Mouse (Mus musculus) liver, embryonic 13.5 days (tissue): ENCODE measurements around the gene Sh3gl3. TPM values are rescaled to one million over a fixed set of nuclear protein-coding genes. Genes with fewer than 3 reads are reported as not detected.

Experiments
- ATAC-seq: fragments of 200-750 bp; cut with Nextera tagmentation; 2 replicates; pipeline ENCODE4 v1.8.0; 2017; ENCODE audit warnings: low read depth, mild to moderate bottlenecking, moderate number of reproducible peaks, moderate library complexity
- DNase-seq: peaks from one replicate; pipeline ENCODE4 v3.0.0; 2022
- H3K27ac ChIP-seq: fragments of 300-500 bp; sonication (generic); 2 replicates; pipeline ENCODE4 v1.5.1; 2015; ENCODE audit warnings: moderate library complexity, mild to moderate bottlenecking, inconsistent platforms
- H3K27me3 ChIP-seq: fragments of 300-500 bp; sonication (generic); 2 replicates; pipeline ENCODE4 v1.6.1; 2015; ENCODE audit warnings: mild to moderate bottlenecking, inconsistent platforms
- H3K36me3 ChIP-seq: fragments of 300-500 bp; sonication (generic); 2 replicates; pipeline ENCODE4 v1.6.1; 2015; ENCODE audit warnings: mild to moderate bottlenecking, inconsistent platforms
- H3K4me1 ChIP-seq: fragments of 300-500 bp; sonication (generic); replicated peaks from 2 replicates; pipeline ENCODE4 v1.6.1; 2015; ENCODE audit warnings: inconsistent platforms
- H3K4me2 ChIP-seq: fragments of 300-500 bp; sonication (generic); 2 replicates; pipeline ENCODE4 v1.6.1; 2015; ENCODE audit warnings: inconsistent platforms, mild to moderate bottlenecking, moderate library complexity
- H3K4me3 ChIP-seq: fragments of 300-500 bp; sonication (generic); replicated peaks from 2 replicates; pipeline ENCODE4 v1.5.1; 2015; ENCODE audit warnings: mild to moderate bottlenecking, inconsistent platforms
- H3K9ac ChIP-seq: fragments of 300-500 bp; sonication (generic); 2 replicates; pipeline ENCODE4 v1.6.1; 2015; ENCODE audit warnings: mild to moderate bottlenecking, inconsistent platforms
- H3K9me3 ChIP-seq: fragments of 300-500 bp; sonication (generic); replicated peaks from 2 replicates; pipeline ENCODE4 v1.6.1; 2016; ENCODE audit warnings: inconsistent platforms
- WGBS: fragments of 180-500 bp; shearing (Covaris S2); methylation state at CpG from one replicate; pipeline ENCODE4 v1.1.7; 2015; ENCODE audit not compliant: insufficient replicate concordance; 5-methylcytosine and 5-hydroxymethylcytosine counted together
- polyA plus RNA-seq: library from polyadenylated mRNA; unstranded; fragments of >200 nt; fragmentation: Nextera tagmentation; extraction: Ambion mirVana; gene quantifications from 2 replicates; pipeline ENCODE4 v1.2.1, GENCODE M21; 2015

Gene Sh3gl3
- 0.28 and 0.39 TPM in 2 replicates for polyA plus RNA-seq

GRCm38 (mm10) chr7:82173540-82173939 lies at the start of gene Sh3gl3:
TSS of gene Sh3gl3 (plus strand) at chr7:82173840.
- Histone ChIP-seq H3K36me3 (no peaks in the 10 kb centered on the region), H3K27ac (no peak within 1 kb of the TSS), H3K9ac (no peak within 1 kb of the TSS), H3K4me1 (no peaks in the 10 kb centered on the region), H3K27me3 (peaks cover 36% of the 10 kb centered on the region), H3K9me3 (no peaks in the 10 kb centered on the region), H3K4me2 (peak within 1 kb of the TSS; percentile 69), H3K4me3 (peak within 1 kb of the TSS; percentile 54)
- DNase-seq = no peak
- no peak for ATAC-seq
- WGBS = 60% methylated on average over 3 of the region's 3 CpGs

- Histone ChIP-seq H3K4me3 (no peak overlapping the region), H3K4me1 (no peaks in the 10 kb centered on the region), H3K27ac (no peak overlapping the region), H3K36me3 (no peaks in the 10 kb centered on the region), H3K9me3 (no peaks in the 10 kb centered on the region), H3K4me2 (no peak overlapping the region), H3K27me3 (no peaks in the 10 kb centered on the region), H3K9ac (no peak overlapping the region)
- WGBS = 32% methylated on average over 1 of the region's 1 CpGs
- DNase-seq (no peak), ATAC-seq (no peak)
Observed at GRCm38 (mm10) chr7:82138196-82138595, 35.4 kb upstream of the Sh3gl3 start.

GRCm38 (mm10) chr7:82147151-82147550 lies 26.5 kb upstream of the Sh3gl3 start:
- no peaks in the 10 kb centered on the region for H3K9me3 ChIP-seq
- no peak overlapping the region for H3K4me2 ChIP-seq
- no peak overlapping the region for H3K4me3 ChIP-seq
- H3K4me1 ChIP-seq = no peaks in the 10 kb centered on the region
- H3K36me3 ChIP-seq = no peaks in the 10 kb centered on the region
- 91% methylated on average over 5 of the region's 5 CpGs for WGBS
- no peaks in the 10 kb centered on the region for H3K27me3 ChIP-seq
- ATAC-seq (no peak), DNase-seq (no peak)
- no peak overlapping the region for H3K27ac ChIP-seq
- no peak overlapping the region for H3K9ac ChIP-seq

GRCm38 (mm10) chr7:82164681-82165080 lies 9.0 kb upstream of the Sh3gl3 start:
- no peak for ATAC-seq
- Histone ChIP-seq H3K9me3 (peaks cover 6% of the 10 kb centered on the region; the same call in 1 of the 2 replicates), H3K4me1 (no peaks in the 10 kb centered on the region), H3K9ac (no peak overlapping the region), H3K36me3 (no peaks in the 10 kb centered on the region), H3K4me3 (no peak overlapping the region), H3K27ac (no peak overlapping the region), H3K4me2 (no peak overlapping the region), H3K27me3 (no peaks in the 10 kb centered on the region)
- no peak for DNase-seq
- 85% methylated on average over 14 of the region's 14 CpGs for WGBS

GRCm38 (mm10) chr7:82174571-82175326 lies 1.1 kb downstream of the Sh3gl3 start:
- H3K4me1 ChIP-seq = no peaks in the 10 kb centered on the region
- no peak overlapping the region for H3K9ac ChIP-seq
- WGBS = under 1% methylated on average over 72 of the region's 72 CpGs
- peak overlapping the region; percentile 54 for H3K4me3 ChIP-seq
- ATAC-seq (0 out of 2 replicates have a peak, but pooled peaks have one; percentile 58), DNase-seq (peak; percentile 8)
- H3K4me2 ChIP-seq = peak overlapping the region; percentile 69
- H3K9me3 ChIP-seq = no peaks in the 10 kb centered on the region
- peaks cover 36% of the 10 kb centered on the region for H3K27me3 ChIP-seq
- no peak overlapping the region for H3K27ac ChIP-seq
- no peaks in the 10 kb centered on the region for H3K36me3 ChIP-seq

GRCm38 (mm10) chr7:82175327-82175721 lies 1.7 kb downstream of the Sh3gl3 start:
- ATAC-seq (no peak), DNase-seq (no peak)
- no peaks in the 10 kb centered on the region for H3K4me1 ChIP-seq
- peak overlapping the region; percentile 69 for H3K4me2 ChIP-seq
- H3K9me3 ChIP-seq = no peaks in the 10 kb centered on the region
- no peak overlapping the region for H3K27ac ChIP-seq
- peak overlapping the region; percentile 54 for H3K4me3 ChIP-seq
- 2% methylated on average over 16 of the region's 16 CpGs for WGBS
- H3K36me3 ChIP-seq = no peaks in the 10 kb centered on the region
- H3K9ac ChIP-seq = no peak overlapping the region
- H3K27me3 ChIP-seq = peaks cover 36% of the 10 kb centered on the region

GRCm38 (mm10) chr7:82176192-82176591 lies 2.6 kb downstream of the Sh3gl3 start:
- H3K27ac ChIP-seq = no peak overlapping the region
- H3K4me3 ChIP-seq = no peak overlapping the region
- H3K36me3 ChIP-seq = no peaks in the 10 kb centered on the region
- ATAC-seq (no peak), DNase-seq (no peak)
- no peak overlapping the region for H3K4me2 ChIP-seq
- no peak overlapping the region for H3K9ac ChIP-seq
- H3K9me3 ChIP-seq = no peaks in the 10 kb centered on the region
- peaks cover 36% of the 10 kb centered on the region for H3K27me3 ChIP-seq
- H3K4me1 ChIP-seq = no peaks in the 10 kb centered on the region
- WGBS = 35% methylated on average over 3 of the region's 3 CpGs

- Histone ChIP-seq H3K9ac (no peak overlapping the region), H3K27me3 (peaks cover 36% of the 10 kb centered on the region), H3K4me3 (no peak overlapping the region), H3K9me3 (no peaks in the 10 kb centered on the region), H3K4me1 (no peaks in the 10 kb centered on the region), H3K27ac (no peak overlapping the region), H3K4me2 (no peak overlapping the region), H3K36me3 (no peaks in the 10 kb centered on the region)
- 65% methylated on average over 5 of the region's 5 CpGs for WGBS
- DNase-seq (no peak), ATAC-seq (no peak)
Observed at GRCm38 (mm10) chr7:82177336-82177735, 3.7 kb downstream of the Sh3gl3 start.

GRCm38 (mm10) chr7:82180919-82181318 lies 7.3 kb downstream of the Sh3gl3 start:
- H3K27me3 ChIP-seq = peaks cover 9% of the 10 kb centered on the region
- no peak overlapping the region for H3K4me2 ChIP-seq
- no peaks in the 10 kb centered on the region for H3K36me3 ChIP-seq
- no peaks in the 10 kb centered on the region for H3K4me1 ChIP-seq
- no peak overlapping the region for H3K4me3 ChIP-seq
- H3K9me3 ChIP-seq = no peaks in the 10 kb centered on the region
- no peak overlapping the region for H3K9ac ChIP-seq
- WGBS = 64% methylated on average over 5 of the region's 5 CpGs
- ATAC-seq = no peak
- DNase-seq = no peak
- H3K27ac ChIP-seq = no peak overlapping the region

GRCm38 (mm10) chr7:82182781-82183180 lies 9.1 kb downstream of the Sh3gl3 start:
- WGBS = 23% methylated on average over 2 of the region's 2 CpGs
- DNase-seq = no peak

GRCm38 (mm10) chr7:82191604-82192003 lies 18.0 kb downstream of the Sh3gl3 start:
- Histone ChIP-seq H3K36me3 (no peaks in the 10 kb centered on the region), H3K27me3 (no peaks in the 10 kb centered on the region), H3K9ac (no peak overlapping the region), H3K4me2 (no peak overlapping the region), H3K4me3 (no peak overlapping the region), H3K4me1 (no peaks in the 10 kb centered on the region), H3K27ac (no peak overlapping the region), H3K9me3 (no peaks in the 10 kb centered on the region)
- DNase-seq (no peak), ATAC-seq (no peak)
- WGBS = 69% methylated on average over 11 of the region's 11 CpGs

More at GRCm38 (mm10) chr7:82182781-82183180, 9.1 kb downstream of the Sh3gl3 start:
- Histone ChIP-seq H3K27me3 (no peaks in the 10 kb centered on the region), H3K4me2 (no peak overlapping the region), H3K4me3 (no peak overlapping the region), H3K27ac (no peak overlapping the region), H3K4me1 (no peaks in the 10 kb centered on the region), H3K36me3 (no peaks in the 10 kb centered on the region), H3K9ac (no peak overlapping the region), H3K9me3 (no peaks in the 10 kb centered on the region)
- ATAC-seq = no peak

GRCm38 (mm10) chr7:82192512-82192911 lies 18.9 kb downstream of the Sh3gl3 start:
- ATAC-seq (no peak), DNase-seq (no peak)
- Histone ChIP-seq H3K27ac (no peak overlapping the region), H3K9me3 (no peaks in the 10 kb centered on the region), H3K4me2 (no peak overlapping the region), H3K27me3 (no peaks in the 10 kb centered on the region), H3K4me3 (no peak overlapping the region), H3K9ac (no peak overlapping the region), H3K36me3 (no peaks in the 10 kb centered on the region), H3K4me1 (no peaks in the 10 kb centered on the region)
- 65% methylated on average over 4 of the region's 4 CpGs for WGBS
